In genomic region chr15:99619821-99620220, GRCm38 (mm10) we compare ENCODE assay signal across 20 mouse cellular contexts. TPM values are rescaled to one million over a fixed set of nuclear protein-coding genes. Genes with fewer than 3 reads are reported as not detected.
DNase-seq lines count a peak whose midpoint lies in the region; ATAC-seq lines count a peak whose summit lies in the region.
"Had no signal": no experiment of that assay in that cellular context is flagged by ENCODE, and none has a peak within 500 bp of the region (broad histone marks: within the 10 kb centered on the region; RNA-seq: fewer than 3 reads in every experiment).

No protein-coding gene starts in this region.

- DNase-seq in cerebellum, adult 11-12 months = peak; percentile 32
- DNase-seq in hindbrain, embryonic 14.5 days (ENCODE audit: low spot score) = no peak
- DNase-seq in NIH3T3 (ENCODE audit: low read depth) = peak; percentile 57
- DNase-seq in layer of hippocampus, adult 8-10 months (ENCODE audit: low spot score in 2 of 2) = peak; percentile 31 to 41
- no peak for DNase-seq in urinary bladder, adult 2 months (ENCODE audit: low spot score)
- no peak for DNase-seq in adrenal gland, adult 2 months
- DNase-seq: gastrocnemius, postnatal 10 days; heart, postnatal 36 days; kidney, adult 11 months; kidney, postnatal 36 days; lung, postnatal 36 days; thymus, postnatal 25 days had no signal

- no peak overlapping the region for H3K4me2 ChIP-seq in hindbrain, embryonic 14.5 days (replicated peaks)
- no peak overlapping the region for H3K4me2 ChIP-seq in hindbrain, embryonic 16.5 days (ENCODE audit: low read length)
- H3K4me2 ChIP-seq: midbrain, embryonic 13.5 days had no signal

- no peaks in the 10 kb centered on the region for H3K9me3 ChIP-seq in hindbrain, embryonic 14.5 days (ENCODE audit: control insufficient read depth, low read length)
- H3K9me3 ChIP-seq in hindbrain, embryonic 16.5 days (ENCODE audit: control insufficient read depth, low read length) = no peaks in the 10 kb centered on the region
- H3K9me3 ChIP-seq: midbrain, embryonic 13.5 days had no signal

- H3K27me3 ChIP-seq in hindbrain, embryonic 14.5 days (ENCODE audit: control insufficient read depth, insufficient read depth, low read length) = no peaks in the 10 kb centered on the region
- no peaks in the 10 kb centered on the region for H3K27me3 ChIP-seq in hindbrain, embryonic 16.5 days (replicated peaks; ENCODE audit: control insufficient read depth, insufficient read depth, low read length)
- H3K27me3 ChIP-seq: midbrain, embryonic 13.5 days had no signal

- H3K4me3 ChIP-seq in hindbrain, embryonic 14.5 days (replicated peaks; ENCODE audit: low read length) = no peak overlapping the region
- no peak overlapping the region for H3K4me3 ChIP-seq in hindbrain, embryonic 16.5 days (ENCODE audit: low read length)
- H3K4me3 ChIP-seq: erythroblast, embryonic 14.5 days; midbrain, embryonic 13.5 days had no signal

- no peak overlapping the region for H3K9ac ChIP-seq in hindbrain, embryonic 14.5 days
- H3K9ac ChIP-seq in hindbrain, embryonic 16.5 days (ENCODE audit: low read depth, low read length) = no peak overlapping the region
- H3K9ac ChIP-seq: liver, embryonic 14.5 days; midbrain, embryonic 13.5 days had no signal

- peaks cover 29% of the 10 kb centered on the region for H3K36me3 ChIP-seq in hindbrain, embryonic 14.5 days (replicated peaks; ENCODE audit: control insufficient read depth, insufficient read depth)
- H3K36me3 ChIP-seq in hindbrain, embryonic 16.5 days (ENCODE audit: control insufficient read depth, insufficient read depth, low read length) = peaks cover 4% of the 10 kb centered on the region; the same call in 1 of the 2 replicates

- H3K27ac ChIP-seq in hindbrain, embryonic 14.5 days = 0 out of 2 replicates have a peak overlapping the region, but pooled peaks have one; percentile 9
- no peak overlapping the region for H3K27ac ChIP-seq in hindbrain, embryonic 16.5 days (ENCODE audit: low read depth, low read length)
- H3K27ac ChIP-seq: liver, embryonic 14.5 days; midbrain, embryonic 13.5 days had no signal

- peaks cover 3% of the 10 kb centered on the region; the same call in 1 of the 2 replicates for H3K4me1 ChIP-seq in hindbrain, embryonic 14.5 days (replicated peaks; ENCODE audit: control insufficient read depth, insufficient read depth, low read length)
- peaks cover 4% of the 10 kb centered on the region for H3K4me1 ChIP-seq in hindbrain, embryonic 16.5 days (ENCODE audit: control insufficient read depth, insufficient read depth, low read depth, low read length)

- no peak for ATAC-seq in cerebellum, adult (ENCODE audit: insufficient number of reproducible peaks, low FRiP score, low TSS enrichment)
- ATAC-seq in hindbrain, embryonic 14.5 days (ENCODE audit: low FRiP score) = no peak
- no peak for ATAC-seq in hindbrain, embryonic 16.5 days
- ATAC-seq: midbrain, embryonic 13.5 days had no signal

- 68% methylated on average over 4 of the region's 4 CpGs for WGBS in hindbrain, embryonic 14.5 days
- WGBS in hindbrain, embryonic 16.5 days = 48% methylated on average over 4 of the region's 4 CpGs

RNA-seq across cellular contexts. Expression of gene Aqp6, which starts 18.6 kb away (rescaled TPM):
- polyA plus RNA-seq in hindbrain, embryonic 14.5 days (2014; fragmentation: Nextera tagmentation; extraction: Ambion mirVana) = 0.77 and 1.2 TPM in 2 replicates
- 0.68 and 0.70 TPM in 2 replicates for polyA plus RNA-seq in hindbrain, embryonic 16.5 days (2015; fragmentation: Nextera tagmentation; extraction: Ambion mirVana)
- under 1 TPM in 1 of 4 experiments, not detected in 3; 0.36 TPM for total RNA-seq in layer of hippocampus, adult 8-10 months (2022)
- polyA plus RNA-seq in urinary bladder, adult 2 months (2012; rRNA removed) = 0.03 and 0.07 TPM in 2 replicates
- total RNA-seq in adrenal gland, adult 2 months (2021) = not detected
- polyA plus RNA-seq in adrenal gland, adult 2 months (2012; rRNA removed) = not detected in 2 replicates
- total RNA-seq: adrenal gland, adult 18-20 months; gastrocnemius, postnatal 10 days; heart, postnatal 36 days had no signal
- polyA plus RNA-seq: erythroblast, embryonic 14.5 days; liver, embryonic 14.5 days; stomach, embryonic 14.5 days had no signal

RNA-seq across cellular contexts. Expression of gene Aqp5, which starts 29.2 kb away (rescaled TPM):
- polyA plus RNA-seq in hindbrain, embryonic 14.5 days (2014; fragmentation: Nextera tagmentation; extraction: Ambion mirVana) = 0.42 and 1.4 TPM in 2 replicates
- polyA plus RNA-seq in hindbrain, embryonic 16.5 days (2015; fragmentation: Nextera tagmentation; extraction: Ambion mirVana) = 0.70 and 0.95 TPM in 2 replicates
- not detected for total RNA-seq in layer of hippocampus, adult 8-10 months (2022)
- polyA plus RNA-seq in urinary bladder, adult 2 months (2012; rRNA removed) = 0.86 and 1.3 TPM in 2 replicates
- 1 to 10 TPM; 1.1 to 3.4 TPM for total RNA-seq in adrenal gland, adult 2 months (2021)
- polyA plus RNA-seq in adrenal gland, adult 2 months (2012; rRNA removed) = 0.86 and 1.6 TPM in 2 replicates
- total RNA-seq: heart, postnatal 36 days had no signal
- polyA plus RNA-seq: erythroblast, embryonic 14.5 days had no signal

RNA-seq across cellular contexts. Expression of gene Racgap1, which starts 31.6 kb away (rescaled TPM):
- polyA plus RNA-seq in hindbrain, embryonic 14.5 days (2014; fragmentation: Nextera tagmentation; extraction: Ambion mirVana) = 44.9 and 51.3 TPM in 2 replicates
- polyA plus RNA-seq in hindbrain, embryonic 16.5 days (2015; fragmentation: Nextera tagmentation; extraction: Ambion mirVana) = 56.7 and 64.6 TPM in 2 replicates
- total RNA-seq in layer of hippocampus, adult 8-10 months (2022) = 1 to 10 TPM; 4.0 to 6.1 (median 4.8) TPM
- 5.4 and 6.1 TPM in 2 replicates for polyA plus RNA-seq in urinary bladder, adult 2 months (2012; rRNA removed)
- total RNA-seq in adrenal gland, adult 2 months (2021) = 1 to 10 TPM; 2.8 to 3.7 TPM
- polyA plus RNA-seq in adrenal gland, adult 2 months (2012; rRNA removed) = 2.6 and 2.7 TPM in 2 replicates

RNA-seq across cellular contexts. Expression of gene Aqp2, which starts 41.0 kb away (rescaled TPM):
- polyA plus RNA-seq in hindbrain, embryonic 14.5 days (2014; fragmentation: Nextera tagmentation; extraction: Ambion mirVana) = not detected in 2 replicates
- 0.11 TPM in 1 of 2 replicates, not detected in the other for polyA plus RNA-seq in hindbrain, embryonic 16.5 days (2015; fragmentation: Nextera tagmentation; extraction: Ambion mirVana)
- total RNA-seq in layer of hippocampus, adult 8-10 months (2022) = under 1 TPM in 1 of 4 experiments, not detected in 3; 0.32 TPM
- not detected in 2 replicates for polyA plus RNA-seq in urinary bladder, adult 2 months (2012; rRNA removed)
- 1 to 10 TPM in 1 of 2 experiments, under 1 TPM in 1; 0.81 to 3.5 TPM for total RNA-seq in adrenal gland, adult 2 months (2021)
- polyA plus RNA-seq in adrenal gland, adult 2 months (2012; rRNA removed) = 0.40 and 0.59 TPM in 2 replicates
- total RNA-seq: gastrocnemius, postnatal 10 days; heart, postnatal 36 days; left cerebral cortex, postnatal 36 days had no signal
- polyA plus RNA-seq: erythroblast, embryonic 14.5 days; liver, embryonic 14.5 days; midbrain, embryonic 13.5 days; stomach, embryonic 14.5 days had no signal

RNA-seq across cellular contexts. Expression of gene Asic1, which starts 50.3 kb away (rescaled TPM):
- 49.7 and 51.7 TPM in 2 replicates for polyA plus RNA-seq in hindbrain, embryonic 14.5 days (2014; fragmentation: Nextera tagmentation; extraction: Ambion mirVana)
- 45.1 and 59.4 TPM in 2 replicates for polyA plus RNA-seq in hindbrain, embryonic 16.5 days (2015; fragmentation: Nextera tagmentation; extraction: Ambion mirVana)
- total RNA-seq in layer of hippocampus, adult 8-10 months (2022) = 10 to 100 TPM; 29.0 to 38.6 (median 34.0) TPM
- polyA plus RNA-seq in urinary bladder, adult 2 months (2012; rRNA removed) = 0.19 and 0.22 TPM in 2 replicates
- total RNA-seq in adrenal gland, adult 2 months (2021) = under 1 TPM; 0.59 to 0.72 TPM
- polyA plus RNA-seq in adrenal gland, adult 2 months (2012; rRNA removed) = 0.37 and 0.71 TPM in 2 replicates
- polyA plus RNA-seq: erythroblast, embryonic 14.5 days had no signal

Comparison
In these comparisons a context has a peak if more than half of its experiments do, and no peak if none do; other contexts are left out.
1. DNase-seq: peak in cerebellum, adult 11-12 months (single experiment), NIH3T3 (single experiment) and layer of hippocampus, adult 8-10 months (2 of 2); none in hindbrain, embryonic 14.5 days (single experiment), urinary bladder, adult 2 months (single experiment) and adrenal gland, adult 2 months (single experiment).